Mouse (Mus musculus) thymus, adult 2 months (tissue): Measurements from ENCODE around the gene Diaph2. TPM values are rescaled to one million over a fixed set of nuclear protein-coding genes. Genes with fewer than 3 reads are reported as not detected.

Experiments used
- DNase-seq: peaks from one replicate; pipeline ENCODE4 v3.0.0; 2021
- H3K27ac ChIP-seq: fragments of 200-500 bp; 2 replicates; pipeline ENCODE4 v1.5.1; 2012; ENCODE audit warnings: low read length, control low read depth; ENCODE audit not compliant: control insufficient read depth, insufficient read depth
- H3K27me3 ChIP-seq: fragments of 200-500 bp; 2 replicates; pipeline ENCODE4 v1.6.1; 2012; ENCODE audit warnings: mild to moderate bottlenecking, low read length, moderate library complexity, mixed read lengths; ENCODE audit not compliant: control insufficient read depth, insufficient read depth
- H3K36me3 ChIP-seq: fragments of 200-500 bp; 2 replicates; pipeline ENCODE4 v1.6.1; 2012; ENCODE audit warnings: mild to moderate bottlenecking, low read length, moderate library complexity; ENCODE audit not compliant: control insufficient read depth, insufficient read depth
- H3K4me1 ChIP-seq: fragments of 200-500 bp; replicated peaks from 2 replicates; pipeline ENCODE4 v1.6.1; 2012; ENCODE audit warnings: low read length; ENCODE audit not compliant: control insufficient read depth, insufficient read depth
- H3K4me3 ChIP-seq: fragments of 200-500 bp; 2 replicates; pipeline ENCODE4 v1.5.1; 2012; ENCODE audit warnings: mild to moderate bottlenecking, low read length, control low read depth, moderate library complexity; ENCODE audit not compliant: control insufficient read depth, insufficient read depth
- CTCF ChIP-seq: fragments of 200-500 bp; IDR thresholded peaks from 2 replicates; pipeline ENCODE4 v1.5.1; 2012; ENCODE audit warnings: mild to moderate bottlenecking, control low read depth, low read length, moderate library complexity, borderline replicate concordance; ENCODE audit not compliant: control insufficient read depth, poor library complexity, insufficient read depth; ENCODE audit errors: extremely low read depth
- POLR2A ChIP-seq: fragments of 200-500 bp; IDR thresholded peaks from 2 replicates; pipeline ENCODE4 v1.6.1; 2012; ENCODE audit warnings: mild to moderate bottlenecking, low read length, control low read depth, moderate library complexity; ENCODE audit not compliant: control insufficient read depth, poor library complexity, insufficient read depth; ENCODE audit errors: extremely low read depth
- WGBS: fragments of 180-500 bp; shearing (Covaris S2); methylation state at CpG from one replicate; pipeline ENCODE4 v1.1.7; 2018; 5-methylcytosine and 5-hydroxymethylcytosine counted together
- polyA plus RNA-seq: library from polyadenylated mRNA; depleted of rRNA; stranded (reverse); fragments of >200 nt; gene quantifications from 2 replicates; pipeline ENCODE4 v1.2.3, GENCODE M21; 2012; rRNA removed

Diaph2 gene
- polyA plus RNA-seq: 2.9 and 3.5 TPM in 2 replicates

DNA sequence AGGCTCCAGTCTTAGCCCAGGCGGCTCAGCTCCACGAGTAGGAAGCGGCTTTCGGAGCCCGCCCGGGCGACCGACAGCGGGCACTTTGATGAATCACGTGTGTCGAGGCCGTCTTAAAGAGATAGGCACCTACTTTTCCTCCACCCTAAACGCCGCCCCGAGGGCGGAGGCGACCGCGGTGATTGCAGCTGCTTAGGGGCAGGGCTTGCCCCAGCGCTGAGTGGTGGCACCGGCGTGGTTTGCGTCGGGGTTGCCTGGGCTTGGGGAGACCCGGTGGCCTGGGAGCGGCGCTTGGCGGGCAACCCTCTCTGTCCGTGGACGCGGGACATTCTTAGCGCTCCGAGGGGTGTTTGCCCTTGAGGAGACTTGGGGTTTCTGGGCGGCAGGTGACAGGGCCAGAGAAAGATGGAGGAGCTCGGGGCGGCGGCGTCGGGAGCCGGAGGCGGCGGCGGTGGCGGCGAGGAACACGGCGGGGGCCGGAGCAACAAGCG, at the start of gene Diaph2:
Gene Diaph2 (plus strand): TSS at position 172 of the 491 bp plus-strand sequence.
- TF ChIP-seq CTCF (no peak), POLR2A (no peak)
- no peaks in the 10 kb centered on the region for H3K27me3 ChIP-seq
- peak within 1 kb of the TSS; percentile 94 for H3K4me3 ChIP-seq
- H3K36me3 ChIP-seq: no peaks in the 10 kb centered on the region
- no peaks in the 10 kb centered on the region; the same call in 1 of the 2 replicates for H3K4me1 ChIP-seq
- WGBS: 2% methylated on average over 39 of the region's 49 CpGs
- peak; percentile 79 for DNase-seq
- no peak within 1 kb of the TSS for H3K27ac ChIP-seq

DNA sequence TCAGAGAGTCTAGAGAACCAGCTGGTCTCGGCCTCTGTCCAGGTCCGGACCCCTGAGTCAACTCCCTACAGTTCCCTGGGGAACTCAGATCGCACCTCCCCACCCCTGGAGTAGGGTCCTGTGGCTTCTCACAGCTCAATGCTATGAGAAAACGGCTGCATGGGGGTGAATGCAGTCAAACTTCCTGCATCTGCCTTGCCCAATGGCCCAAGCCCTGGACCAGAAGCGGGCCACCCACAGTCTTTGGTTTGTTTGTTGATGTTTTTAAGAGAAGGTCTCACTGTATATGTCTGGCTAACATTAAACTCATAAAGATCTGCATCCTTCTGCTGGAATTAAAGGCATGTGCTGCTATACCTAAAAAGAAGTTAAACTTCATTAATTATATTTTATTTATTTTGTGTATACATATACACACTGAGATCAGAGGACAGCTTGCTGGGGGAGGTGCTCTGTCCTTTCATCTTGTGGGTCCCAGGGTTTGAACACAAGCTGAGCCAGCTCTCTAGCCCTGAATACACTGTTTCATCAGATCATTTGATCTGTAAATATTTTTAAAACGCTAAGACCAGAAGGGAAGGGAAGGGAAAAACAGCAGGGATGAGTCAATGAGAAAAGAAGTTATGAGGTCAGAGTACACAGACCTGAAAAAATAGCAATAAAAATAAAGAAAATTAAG, 47.8 kb upstream of the Diaph2 start:
- H3K4me1 ChIP-seq: no peaks in the 10 kb centered on the region
- H3K4me3 ChIP-seq: no peak overlapping the region
- no peaks in the 10 kb centered on the region for H3K27me3 ChIP-seq
- H3K36me3 ChIP-seq: no peaks in the 10 kb centered on the region
- 87% methylated on average over 6 of the region's 6 CpGs for WGBS
- TF ChIP-seq POLR2A (no peak), CTCF (no peak)
- no peak for DNase-seq
- no peak overlapping the region for H3K27ac ChIP-seq

DNA sequence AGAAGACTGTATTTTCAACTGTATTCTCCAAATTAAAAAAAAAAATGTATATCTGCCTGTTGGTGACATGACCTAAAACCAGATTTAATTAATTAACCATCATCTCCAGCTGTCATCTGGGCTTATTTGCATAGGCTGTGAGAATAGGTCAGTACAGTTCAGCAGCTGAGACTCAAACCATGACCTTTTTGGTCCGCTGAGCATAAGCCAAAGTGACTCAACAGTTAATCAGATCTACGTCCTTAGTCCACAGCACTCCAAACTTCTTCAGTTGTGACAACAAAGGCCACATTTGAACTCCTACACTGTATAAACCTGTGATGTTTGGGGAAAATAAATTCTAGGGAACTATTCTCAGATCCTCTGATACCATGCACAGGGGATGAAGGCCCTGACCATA, 39.9 kb upstream of the Diaph2 start:
- DNase-seq: no peak
- no peak overlapping the region for H3K27ac ChIP-seq
- no peaks in the 10 kb centered on the region for H3K27me3 ChIP-seq
- 88% methylated on average over 2 of the region's 2 CpGs for WGBS
- no peaks in the 10 kb centered on the region for H3K4me1 ChIP-seq
- H3K36me3 ChIP-seq: no peaks in the 10 kb centered on the region
- no peak overlapping the region for H3K4me3 ChIP-seq
- TF ChIP-seq CTCF (no peak), POLR2A (no peak)

- H3K27me3 ChIP-seq: no peaks in the 10 kb centered on the region
- H3K27ac ChIP-seq: no peak overlapping the region
- TF ChIP-seq CTCF (no peak), POLR2A (no peak)
- no peaks in the 10 kb centered on the region for H3K36me3 ChIP-seq
- WGBS: 84% methylated on average over 2 of the region's 2 CpGs
- no peak for DNase-seq
- no peak overlapping the region for H3K4me3 ChIP-seq
- no peaks in the 10 kb centered on the region for H3K4me1 ChIP-seq
Observed at GRCm38 (mm10) chrX:129728717-129729220, 20.8 kb upstream of the Diaph2 start.

GRCm38 (mm10) chrX:129736562-129736961, 13.0 kb upstream of the Diaph2 start:
- 88% methylated on average over 1 of the region's 1 CpGs for WGBS
- TF ChIP-seq POLR2A (no peak), CTCF (no peak)

GRCm38 (mm10) chrX:129739226-129739625, 10.3 kb upstream of the Diaph2 start:
- TF ChIP-seq POLR2A (no peak), CTCF (no peak)
- Histone ChIP-seq H3K4me1 (no peaks in the 10 kb centered on the region), H3K4me3 (no peak overlapping the region)

More at GRCm38 (mm10) chrX:129736562-129736961, 13.0 kb upstream of the Diaph2 start:
- Histone ChIP-seq H3K36me3 (no peaks in the 10 kb centered on the region), H3K27me3 (no peaks in the 10 kb centered on the region), H3K4me3 (no peak overlapping the region), H3K4me1 (no peaks in the 10 kb centered on the region), H3K27ac (no peak overlapping the region)
- DNase-seq: no peak

More at GRCm38 (mm10) chrX:129739226-129739625, 10.3 kb upstream of the Diaph2 start:
- no peak for DNase-seq
- Histone ChIP-seq H3K36me3 (no peaks in the 10 kb centered on the region), H3K27ac (no peak overlapping the region), H3K27me3 (no peaks in the 10 kb centered on the region)
